Comparison of ENCODE assay signal across 10 mouse cellular contexts in genomic region chr4:56820017-56820550, GRCm38 (mm10). TPM values are rescaled to one million over a fixed set of nuclear protein-coding genes. Genes with fewer than 3 reads are reported as not detected.
A peak's percentile ranks its signal among the peaks of the same experiment; 100 is the strongest.
DNase-seq lines count a peak whose midpoint lies in the region; ATAC-seq and TF ChIP-seq lines count a peak whose summit lies in the region.
"Had no signal": no experiment of that assay in that cellular context is flagged by ENCODE, and none has a peak within 500 bp of the region (broad histone marks: within the 10 kb centered on the region; RNA-seq: fewer than 3 reads in every experiment).

No protein-coding gene starts in this region.

- H3K36me3 ChIP-seq in hindbrain, postnatal 0 days (ENCODE audit: insufficient read depth, low read length), result peaks cover 6% of the 10 kb centered on the region; the same call in 1 of the 2 replicates
- peaks cover 27% of the 10 kb centered on the region for H3K36me3 ChIP-seq in hindbrain, embryonic 13.5 days
- H3K36me3 ChIP-seq: liver, embryonic 15.5 days had no signal

- peak; percentile 74 for TF ChIP-seq CTCF in hindbrain, postnatal 0 days (IDR thresholded peaks at IDR 0.05; ENCODE audit: low read depth)
- no peak for TF ChIP-seq CTCF in cortical plate, adult 2 months (IDR thresholded peaks at IDR 0.05; ENCODE audit: extremely low read depth, insufficient read depth, low read length)

- H3K27ac ChIP-seq in hindbrain, postnatal 0 days, result no peak overlapping the region
- H3K27ac ChIP-seq in hindbrain, embryonic 13.5 days, result no peak overlapping the region
- peak overlapping the region; percentile 63; the same call in 1 of the 2 replicates for H3K27ac ChIP-seq in cortical plate, adult 2 months (ENCODE audit: insufficient read depth, low read length)
- H3K27ac ChIP-seq: liver, embryonic 15.5 days had no signal

- no peak for TF ChIP-seq POLR2A in cortical plate, adult 2 months (IDR thresholded peaks at IDR 0.05; ENCODE audit: extremely low read depth, insufficient read depth, low read length)

- no peaks in the 10 kb centered on the region for H3K27me3 ChIP-seq in hindbrain, postnatal 0 days (ENCODE audit: insufficient read depth, low read length)
- H3K27me3 ChIP-seq in hindbrain, embryonic 13.5 days, result no peaks in the 10 kb centered on the region
- H3K27me3 ChIP-seq: liver, embryonic 15.5 days had no signal

- H3K4me3 ChIP-seq in hindbrain, postnatal 0 days (ENCODE audit: low read length), result no peak overlapping the region
- no peak overlapping the region for H3K4me3 ChIP-seq in hindbrain, embryonic 13.5 days
- H3K4me3 ChIP-seq in cortical plate, adult 2 months (ENCODE audit: insufficient read depth, low read length), result no peak overlapping the region
- H3K4me3 ChIP-seq: liver, embryonic 15.5 days had no signal

- H3K4me1 ChIP-seq in hindbrain, postnatal 0 days (ENCODE audit: insufficient read depth, low read length), result no peaks in the 10 kb centered on the region
- H3K4me1 ChIP-seq in hindbrain, embryonic 13.5 days (replicated peaks), result no peaks in the 10 kb centered on the region
- H3K4me1 ChIP-seq in cortical plate, adult 2 months (ENCODE audit: control insufficient read depth, insufficient read depth, low read length), result no peaks in the 10 kb centered on the region; the same call in 1 of the 2 replicates
- H3K4me1 ChIP-seq: liver, embryonic 15.5 days had no signal

- no peak overlapping the region for H3K4me2 ChIP-seq in hindbrain, postnatal 0 days (ENCODE audit: low read depth, low read length)
- no peak overlapping the region for H3K4me2 ChIP-seq in hindbrain, embryonic 13.5 days
- H3K4me2 ChIP-seq: liver, embryonic 15.5 days had no signal

- DNase-seq in hindbrain, postnatal 0 days (ENCODE audit: low spot score), result peak; percentile 49
- DNase-seq in right cerebral cortex, adult 18-20 months, result peak; percentile 30
- no peak for DNase-seq in right cerebral cortex, postnatal 36 days (ENCODE audit: low spot score in 2 of 2)
- DNase-seq in thymus, postnatal 0 days (ENCODE audit: low spot score), result no peak
- no peak for DNase-seq in adrenal gland, postnatal 36 days
- DNase-seq: adrenal gland, postnatal 14 days; kidney, adult 11 months had no signal

- H3K9me3 ChIP-seq in hindbrain, postnatal 0 days (ENCODE audit: low read length), result no peaks in the 10 kb centered on the region
- no peaks in the 10 kb centered on the region for H3K9me3 ChIP-seq in hindbrain, embryonic 13.5 days
- H3K9me3 ChIP-seq: liver, embryonic 15.5 days had no signal

- H3K9ac ChIP-seq in hindbrain, postnatal 0 days (replicated peaks; ENCODE audit: low read length), result no peak overlapping the region
- no peak overlapping the region for H3K9ac ChIP-seq in hindbrain, embryonic 13.5 days
- H3K9ac ChIP-seq: liver, embryonic 15.5 days had no signal

- peak; percentile 62; the same call in 1 of the 2 replicates for ATAC-seq in hindbrain, postnatal 0 days
- no peak for ATAC-seq in hindbrain, embryonic 13.5 days (ENCODE audit: low FRiP score)

RNA-seq across cellular contexts. Expression of gene Fam206a, which starts 17.9 kb away (rescaled TPM):
- 9.1 and 9.6 TPM in 2 replicates for total RNA-seq in hindbrain, postnatal 0 days (2014; rRNA removed)
- polyA plus RNA-seq in hindbrain, postnatal 0 days (2015; fragmentation: Nextera tagmentation; extraction: Ambion mirVana), result 9.4 and 9.7 TPM in 2 replicates
- 16.6 and 17.9 TPM in 2 replicates for polyA plus RNA-seq in hindbrain, embryonic 13.5 days (2015; fragmentation: Nextera tagmentation; extraction: Ambion mirVana)
- polyA plus RNA-seq in cortical plate, adult 2 months (2012; rRNA removed), result 12.4 and 12.6 TPM in 2 replicates
- 9.7 and 12.2 TPM in 2 replicates for polyA plus RNA-seq in thymus, postnatal 0 days (2015; fragmentation: Nextera tagmentation; extraction: Ambion mirVana)
- total RNA-seq in adrenal gland, postnatal 36 days (2021), result 10 to 100 TPM; 13.5 to 15.7 TPM

RNA-seq across cellular contexts. Expression of gene Elp1, which starts 18.0 kb away (rescaled TPM):
- 94.6 and 95.6 TPM in 2 replicates for total RNA-seq in hindbrain, postnatal 0 days (2014; rRNA removed)
- polyA plus RNA-seq in hindbrain, postnatal 0 days (2015; fragmentation: Nextera tagmentation; extraction: Ambion mirVana), result 41.6 and 44.2 TPM in 2 replicates
- 58.1 and 59.4 TPM in 2 replicates for polyA plus RNA-seq in hindbrain, embryonic 13.5 days (2015; fragmentation: Nextera tagmentation; extraction: Ambion mirVana)
- polyA plus RNA-seq in cortical plate, adult 2 months (2012; rRNA removed), result 70.7 and 71.5 TPM in 2 replicates
- 22.7 and 24.3 TPM in 2 replicates for polyA plus RNA-seq in thymus, postnatal 0 days (2015; fragmentation: Nextera tagmentation; extraction: Ambion mirVana)
- 10 to 100 TPM; 26.9 to 33.0 TPM for total RNA-seq in adrenal gland, postnatal 36 days (2021)

RNA-seq across cellular contexts. Expression of gene Ctnnal1, which starts 44.9 kb away (rescaled TPM):
- total RNA-seq in hindbrain, postnatal 0 days (2014; rRNA removed), result 9.5 and 16.3 TPM in 2 replicates
- 17.8 and 20.2 TPM in 2 replicates for polyA plus RNA-seq in hindbrain, postnatal 0 days (2015; fragmentation: Nextera tagmentation; extraction: Ambion mirVana)
- 16.9 and 19.4 TPM in 2 replicates for polyA plus RNA-seq in hindbrain, embryonic 13.5 days (2015; fragmentation: Nextera tagmentation; extraction: Ambion mirVana)
- polyA plus RNA-seq in cortical plate, adult 2 months (2012; rRNA removed), result 22.2 and 26.1 TPM in 2 replicates
- polyA plus RNA-seq in thymus, postnatal 0 days (2015; fragmentation: Nextera tagmentation; extraction: Ambion mirVana), result 5.0 and 5.4 TPM in 2 replicates
- 10 to 100 TPM; 24.3 to 33.9 TPM for total RNA-seq in adrenal gland, postnatal 36 days (2021)

Comparison
In these comparisons a context has a peak if more than half of its experiments do, and no peak if none do; other contexts are left out.
1. DNase-seq: peak in hindbrain, postnatal 0 days (single experiment) and right cerebral cortex, adult 18-20 months (single experiment); none in right cerebral cortex, postnatal 36 days (0 of 2), thymus, postnatal 0 days (single experiment) and adrenal gland, postnatal 36 days (0 of 2).